Mouse (Mus musculus) T-helper 1 cell (primary cell): ENCODE measurements around the gene Polr2c.
"Not testable (repeated sequence)": the region's sequence is repeated elsewhere in the genome, so short reads cannot be mapped to it uniquely, and the experiment has no call there.

Experiments
- in situ Hi-C: fragments of 300-600 bp; cut with MboI, MseI; formaldehyde crosslinking; loops from one replicate; pipeline ENCODE4 v1.15.1; 2025; ENCODE audit warnings: high pct_unique_total_duplicates

The Polr2c gene

GRCm38 (mm10) chr8:94857346-94858173 is at the start of gene Polr2c:
Gene Polr2c (plus strand): TSS chr8:94857450.
- in situ Hi-C loops = no loop called here

- in situ Hi-C loops = loop anchor here (5.0 kb wide), 1 partner anchor 100 kb away; no protein-coding TSS in a partner anchor
These were observed 49.7 kb upstream of the Polr2c start for GRCm38 (mm10) chr8:94807506-94807905.

- in situ Hi-C loops = loop anchor here (5.0 kb wide), 1 partner anchor 101 kb away; no protein-coding TSS in a partner anchor
These were observed 48.9 kb upstream of the Polr2c start for GRCm38 (mm10) chr8:94808372-94808771.

GRCm38 (mm10) chr8:94810153-94810552 is 47.1 kb upstream of the Polr2c start, which contains the start of gene Ccl17:
Gene Ccl17 (plus strand): TSS chr8:94810453.
- in situ Hi-C loops = no loop called here

GRCm38 (mm10) chr8:94810855-94811254 is 46.4 kb upstream of the Polr2c start:
- in situ Hi-C loops = no loop called here

- in situ Hi-C loops = no loop called here
These were observed 45.6 kb upstream of the Polr2c start for GRCm38 (mm10) chr8:94811654-94812053.

GRCm38 (mm10) chr8:94812645-94813098 is 44.6 kb upstream of the Polr2c start:
- in situ Hi-C loops = no loop called here

- in situ Hi-C loops = no loop called here
These were observed 42.7 kb upstream of the Polr2c start for GRCm38 (mm10) chr8:94814556-94814955.

- in situ Hi-C loops = loop anchor here (5.0 kb wide), 1 partner anchor 36 kb away; no protein-coding TSS in a partner anchor
These were observed 39.3 kb upstream of the Polr2c start for GRCm38 (mm10) chr8:94817933-94818332.

GRCm38 (mm10) chr8:94819671-94820179 is 37.5 kb upstream of the Polr2c start:
- in situ Hi-C loops = loop anchor here (5.0 kb wide), 1 partner anchor 37 kb away; no protein-coding TSS in a partner anchor

- in situ Hi-C loops = no loop called here
These were observed 36.7 kb upstream of the Polr2c start for GRCm38 (mm10) chr8:94820553-94820952.

- in situ Hi-C loops = no loop called here
These were observed 35.9 kb upstream of the Polr2c start for GRCm38 (mm10) chr8:94821381-94821780.

GRCm38 (mm10) chr8:94822637-94823560 is 34.4 kb upstream of the Polr2c start:
- in situ Hi-C loops = no loop called here

GRCm38 (mm10) chr8:94825170-94825569 is 32.1 kb upstream of the Polr2c start:
- in situ Hi-C loops = no loop called here

- in situ Hi-C loops = no loop called here
These were observed 31.0 kb upstream of the Polr2c start for GRCm38 (mm10) chr8:94826210-94826609.

- in situ Hi-C loops = no loop called here
These were observed 29.0 kb upstream of the Polr2c start for GRCm38 (mm10) chr8:94828284-94828683.

GRCm38 (mm10) chr8:94833901-94834405 is 23.3 kb upstream of the Polr2c start:
- in situ Hi-C loops = not testable (repeated sequence)

GRCm38 (mm10) chr8:94835751-94836150 is 21.5 kb upstream of the Polr2c start:
- in situ Hi-C loops = not testable (repeated sequence)

GRCm38 (mm10) chr8:94836456-94837240 is 20.6 kb upstream of the Polr2c start:
- in situ Hi-C loops = no loop called here
